Mouse (Mus musculus) C2C12 (cell line): ENCODE results near the gene Pla2g10.

Experiments
- CEBPB ChIP-seq: IDR thresholded peaks from one replicate; pipeline ENCODE4 v1.6.1; 2011; ENCODE audit warnings: low read depth, mild to moderate bottlenecking, control low read depth, moderate library complexity
- CTCF ChIP-seq: IDR thresholded peaks from one replicate; pipeline ENCODE4 v1.5.1; 2011; ENCODE audit not compliant: control insufficient read depth, insufficient read depth, insufficient read length
- FOSL1 ChIP-seq: IDR thresholded peaks from one replicate; pipeline ENCODE4 v1.8.0; 2011; ENCODE audit warnings: mild to moderate bottlenecking, low read length; ENCODE audit not compliant: poor library complexity, insufficient read depth, severe bottlenecking
- MAX ChIP-seq: IDR thresholded peaks from one replicate; pipeline ENCODE4 v1.6.1; 2011; ENCODE audit warnings: mild to moderate bottlenecking, control low read depth
- MYOD1 ChIP-seq: IDR thresholded peaks from one replicate; pipeline ENCODE4 v1.6.1; 2011; ENCODE audit warnings: low read depth; ENCODE audit not compliant: control insufficient read depth, insufficient read length
- MYOG ChIP-seq: IDR thresholded peaks from one replicate; pipeline ENCODE4 v1.6.1; 2011; ENCODE audit not compliant: control insufficient read depth, insufficient read length; ENCODE audit errors: extremely low read depth
- USF1 ChIP-seq: IDR thresholded peaks from one replicate; pipeline ENCODE4 v1.6.1; 2011; ENCODE audit warnings: low read depth, mild to moderate bottlenecking, control low read depth, moderate library complexity

DNA sequence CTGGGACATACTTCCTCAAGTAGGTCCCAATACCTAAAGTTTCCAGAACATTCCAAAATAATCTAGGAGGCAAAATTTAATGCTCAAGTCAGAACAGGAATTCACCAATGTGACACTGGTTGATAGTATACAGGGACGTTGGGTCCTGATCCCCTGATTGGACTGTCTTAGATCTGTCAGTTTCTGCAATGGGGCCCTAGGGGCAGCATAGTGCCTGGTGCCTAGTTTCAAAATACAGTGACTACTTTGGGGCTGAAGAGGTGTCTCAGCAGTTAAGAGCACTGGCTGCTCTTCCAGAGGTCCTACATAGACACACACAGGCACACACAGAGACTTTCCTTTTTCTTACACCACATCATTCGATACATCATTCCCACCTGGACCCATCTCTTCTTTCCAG, 10.1 kb upstream of the Pla2g10 start:
- no peak for TF ChIP-seq CTCF
- no peak for TF ChIP-seq MYOD1
- no peak for TF ChIP-seq MAX
- no peak for TF ChIP-seq USF1
- TF ChIP-seq CEBPB: no peak
- TF ChIP-seq MYOG: no peak
- no peak for TF ChIP-seq FOSL1
